Mouse (Mus musculus) CH12.LX (cell line): ENCODE measurements at regions not wholly inside any gene's neighbourhood (a gene's known extent, or its start where the extent isn't known, plus 50 kb on each side); places are given as distances from the start of the nearest gene placed in this dataset.

Source experiments
- DNase-seq: peaks from one replicate; pipeline ENCODE4 v3.0.0-alpha.2; 2013; ENCODE audit errors: extremely low read depth
- H3K27ac ChIP-seq: 2 replicates; pipeline ENCODE4 v1.5.1; 2012; ENCODE audit warnings: low read depth, mild to moderate bottlenecking, control low read depth, moderate library complexity; ENCODE audit not compliant: insufficient read depth
- H3K27me3 ChIP-seq: replicated peaks from 2 replicates; pipeline ENCODE3; 2012; ENCODE audit warnings: inconsistent platforms
- H3K36me3 ChIP-seq, 2 experiments: replicated peaks in 1 of 2; 2 replicates each; pipeline versions ENCODE3 to v1.6.1; 2012; ENCODE audit warnings: inconsistent platforms in 1 of 2, low read length in 1 of 2, mild to moderate bottlenecking in 1 of 2, mixed read lengths in 1 of 2, moderate library complexity in 1 of 2; ENCODE audit not compliant: control insufficient read depth in 1 of 2, insufficient read depth in 1 of 2
- H3K4me1 ChIP-seq, 2 experiments: 2 replicates each; pipeline ENCODE4 v1.6.1; 2012; ENCODE audit warnings: inconsistent platforms in 1 of 2, moderate library complexity in 1 of 2; ENCODE audit not compliant: insufficient read depth in 2 of 2, control insufficient read depth in 1 of 2
- H3K4me2 ChIP-seq: 2 replicates; pipeline ENCODE4 v1.6.1; 2012; ENCODE audit warnings: low read depth, mild to moderate bottlenecking, control low read depth; ENCODE audit not compliant: poor library complexity, insufficient read depth, severe bottlenecking
- H3K4me3 ChIP-seq, 3 experiments: fragments of 150-350 bp in 1 of 3; sonication (generic) in 1 of 3; replicated peaks in 1 of 3; 2 replicates each; pipeline versions ENCODE3 to v1.5.1; 2011 to 2012; ENCODE audit warnings: low read depth in 2 of 3, low read length in 2 of 3, mild to moderate bottlenecking in 2 of 3, moderate library complexity in 2 of 3, control low read depth in 1 of 3, improper control_type of control experiment in 1 of 3, inconsistent platforms in 1 of 3, mixed read lengths in 1 of 3; ENCODE audit not compliant: poor library complexity in 1 of 3
- H3K79me2 ChIP-seq: replicated peaks from 2 replicates; pipeline ENCODE4 v1.6.1; 2012; ENCODE audit warnings: mild to moderate bottlenecking, moderate library complexity; ENCODE audit not compliant: control insufficient read depth, poor library complexity, insufficient read depth, severe bottlenecking; ENCODE audit errors: extremely low read depth
- H3K9ac ChIP-seq: 2 replicates; pipeline ENCODE4 v1.6.1; 2012; ENCODE audit warnings: low read depth, mild to moderate bottlenecking, control low read depth, moderate library complexity; ENCODE audit not compliant: insufficient read depth
- H3K9me3 ChIP-seq: replicated peaks from 2 replicates; pipeline ENCODE3; 2012; ENCODE audit warnings: low read length, inconsistent platforms, mixed read lengths
- CHD1 ChIP-seq: IDR thresholded peaks from 2 replicates; pipeline ENCODE4 v1.6.1; 2012; ENCODE audit warnings: low read depth, low read length, improper control_type of control experiment, inconsistent platforms
- CTCF ChIP-seq, 2 experiments: IDR thresholded peaks in 1 of 2; conservative IDR thresholded peaks in 1 of 2; 2 replicates each; pipeline ENCODE4 v1.5.1; 2011 to 2012; ENCODE audit warnings: low read depth in 2 of 2, low read length in 2 of 2, improper control_type of control experiment in 1 of 2, inconsistent platforms in 1 of 2, mild to moderate bottlenecking in 1 of 2, moderate library complexity in 1 of 2
- E2F4 ChIP-seq: IDR thresholded peaks from 2 replicates; pipeline ENCODE4 v1.6.1; 2011; ENCODE audit warnings: low read depth, low read length, improper control_type of control experiment; ENCODE audit not compliant: insufficient replicate concordance
- IRF4 ChIP-seq: IDR thresholded peaks from 2 replicates; pipeline ENCODE4 v1.6.1; 2014; ENCODE audit warnings: low read depth, mild to moderate bottlenecking, inconsistent platforms, low read length, improper control_type of control experiment
- MAFK ChIP-seq: IDR thresholded peaks from 2 replicates; pipeline ENCODE4 v1.6.1; 2011; ENCODE audit warnings: low read length, improper control_type of control experiment; ENCODE audit not compliant: insufficient replicate concordance
- MAZ ChIP-seq: IDR thresholded peaks from 2 replicates; pipeline ENCODE4 v1.6.1; 2012; ENCODE audit warnings: low read depth, mild to moderate bottlenecking, inconsistent platforms, low read length, improper control_type of control experiment, moderate library complexity
- MEF2A ChIP-seq: IDR thresholded peaks from 2 replicates; pipeline ENCODE4 v1.6.1; 2014; ENCODE audit warnings: low read depth, mild to moderate bottlenecking, inconsistent platforms, low read length, improper control_type of control experiment, borderline replicate concordance
- PAX5 ChIP-seq: IDR thresholded peaks from 2 replicates; pipeline ENCODE4 v1.6.1; 2012; ENCODE audit warnings: low read length, inconsistent platforms, mixed read lengths
- POLR2AphosphoS2 ChIP-seq: IDR thresholded peaks from 2 replicates; pipeline ENCODE4 v1.6.1; 2011; ENCODE audit warnings: low read depth, low read length, improper control_type of control experiment
- TBP ChIP-seq: conservative IDR thresholded peaks from 2 replicates; pipeline ENCODE4 v1.6.1; 2011; ENCODE audit warnings: low read depth, low read length, improper control_type of control experiment
- TCF12 ChIP-seq: IDR thresholded peaks from 2 replicates; pipeline ENCODE4 v1.6.1; 2014; ENCODE audit warnings: low read depth, mild to moderate bottlenecking, inconsistent platforms, low read length, improper control_type of control experiment
- UBTF ChIP-seq: IDR thresholded peaks from 2 replicates; pipeline ENCODE4 v1.6.1; 2012; ENCODE audit warnings: low read depth, mild to moderate bottlenecking, inconsistent platforms, low read length, improper control_type of control experiment, moderate library complexity
- ZC3H11A ChIP-seq: IDR thresholded peaks from 2 replicates; pipeline ENCODE4 v1.6.1; 2012; ENCODE audit warnings: low read depth, mild to moderate bottlenecking, inconsistent platforms, low read length, improper control_type of control experiment
- ZKSCAN1 ChIP-seq: IDR thresholded peaks from 2 replicates; pipeline ENCODE4 v1.6.1; 2012; ENCODE audit warnings: low read depth, inconsistent platforms, low read length, improper control_type of control experiment, borderline replicate concordance
- ZNF384 ChIP-seq: IDR thresholded peaks from 2 replicates; pipeline ENCODE4 v1.6.1; 2012; ENCODE audit warnings: low read depth, low read length, improper control_type of control experiment, inconsistent platforms
- dilution Hi-C: fragments of 300-500 bp; cut with MboI; formaldehyde crosslinking; loops from 2 replicates; pipeline ENCODE4 v1.14.3; 2020; ENCODE audit warnings: low sequenced_read_pairs; ENCODE audit not compliant: extremely low pct_unique_long_range_greater_than_20kb, extremely low pct_ligation_motif_present
- in situ Hi-C: fragments of 300-500 bp; cut with MboI; formaldehyde crosslinking; loops from 3 replicates; pipeline ENCODE4 v1.14.3; 2019; ENCODE audit warnings: low sequenced_read_pairs, low pct_ligation_motif_present, low pct_unique_long_range_greater_than_20kb, mixed read lengths

DNA sequence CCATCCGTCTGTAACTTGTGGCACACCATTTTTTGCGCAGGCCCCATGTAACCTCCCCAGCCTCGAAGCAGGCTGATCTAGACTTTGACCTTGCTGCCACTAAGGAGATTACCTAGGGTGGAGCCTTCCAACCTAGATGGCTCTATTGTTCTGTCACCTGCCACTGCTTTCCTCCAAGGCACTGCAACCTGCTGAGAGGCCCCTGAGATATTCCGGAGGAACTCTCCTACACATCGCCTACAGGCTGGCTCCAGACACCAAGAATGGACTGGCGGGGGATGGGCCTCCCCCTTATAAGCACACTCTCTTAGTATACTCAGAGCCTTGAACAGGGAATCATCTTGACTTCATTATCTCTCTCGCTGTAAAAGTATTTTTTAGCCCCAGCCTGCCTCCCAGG is 331.7 kb upstream of the Mtpn start:
- Histone ChIP-seq H3K9me3 (no peaks in the 10 kb centered on the region), H3K79me2 (no peaks in the 10 kb centered on the region), H3K4me3 (no peak overlapping the region), H3K9ac (no peak overlapping the region)
- DNase-seq = no peak
- in situ Hi-C loops = no loop called here
- no peak for TF ChIP-seq CHD1
- TF ChIP-seq UBTF = no peak
- TF ChIP-seq E2F4 = no peak
- no peak for TF ChIP-seq IRF4
- no peak for TF ChIP-seq CTCF (conservative IDR thresholded peaks at IDR 0.05 in 1 of 2, IDR thresholded peaks at IDR 0.05 in 1 of 2; ENCODE audit: low read depth in 2 of 2, low read length in 2 of 2)
- TF ChIP-seq PAX5 = no peak
- no peak for TF ChIP-seq ZNF384
- no peak for TF ChIP-seq MAFK
- TF ChIP-seq ZC3H11A = no peak
- TF ChIP-seq MAZ = no peak
- no peak for TF ChIP-seq MEF2A
- no peak for TF ChIP-seq TBP
- TF ChIP-seq TCF12 = no peak
- TF ChIP-seq, all 38 proteins: peak for 0
- Histone ChIP-seq H3K4me1 (peaks cover 0 to 3% of the 10 kb centered on the region in 2 experiments; a peak in 1 of 4 replicates), H3K27ac (no peak overlapping the region), H3K4me2 (no peak overlapping the region), H3K27me3 (no peaks in the 10 kb centered on the region), H3K36me3 (no peaks in the 10 kb centered on the region)
- dilution Hi-C loops = no loop called here

DNA sequence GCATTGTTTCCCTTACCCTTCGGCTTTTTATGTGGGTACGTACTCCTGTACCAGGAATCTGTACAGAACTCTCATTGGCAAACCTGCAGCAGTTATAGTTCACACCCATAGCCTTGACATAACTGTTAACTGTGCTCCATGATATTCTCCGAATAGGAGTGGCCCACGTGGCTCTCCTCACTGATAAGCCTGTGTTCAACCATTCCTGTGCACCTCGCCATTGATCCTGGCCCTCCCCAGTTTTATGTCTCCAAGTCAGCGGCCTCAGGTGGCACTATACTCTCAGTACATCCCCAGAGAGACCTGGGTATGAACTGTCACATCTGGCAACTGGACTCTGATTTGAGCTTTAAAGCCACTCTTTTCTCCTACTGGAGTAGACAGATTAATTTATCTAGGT is 324.5 kb upstream of the Mtpn start:
- Histone ChIP-seq H3K27ac (no peak overlapping the region), H3K4me2 (no peak overlapping the region)
- no peak for DNase-seq

DNA sequence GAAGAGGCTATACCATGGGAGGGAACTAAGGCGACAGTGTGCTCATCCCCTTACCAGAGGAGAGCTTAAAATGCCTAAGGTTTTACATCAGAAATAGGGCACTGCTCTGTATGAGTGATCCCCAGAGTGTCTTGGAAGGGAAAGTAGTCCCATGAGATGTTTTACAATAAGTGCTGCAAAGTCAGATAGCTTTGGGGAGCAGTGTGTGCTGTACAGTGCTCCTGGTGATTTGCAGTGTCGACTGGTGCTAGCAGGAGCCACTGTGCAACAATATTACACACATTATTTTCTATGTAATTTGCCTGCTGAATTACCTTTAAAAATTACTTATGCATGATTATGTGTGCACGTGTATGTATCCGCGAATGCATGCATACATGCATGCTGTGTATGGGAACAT is 314.3 kb upstream of the Mtpn start:
- dilution Hi-C loops (no loop called here), in situ Hi-C loops (no loop called here)
- TF ChIP-seq ZNF384 (no peak), POLR2AphosphoS2 (no peak)
- Histone ChIP-seq H3K79me2 (no peaks in the 10 kb centered on the region), H3K9me3 (no peaks in the 10 kb centered on the region), H3K4me2 (no peak overlapping the region), H3K36me3 (no peaks in the 10 kb centered on the region), H3K4me1 (no peaks in the 10 kb centered on the region), H3K9ac (no peak overlapping the region), H3K4me3 (no peak overlapping the region), H3K27me3 (no peaks in the 10 kb centered on the region), H3K27ac (no peak overlapping the region)
- no peak for DNase-seq

More for the DNA sequence above, 324.5 kb upstream of the Mtpn start:
- Histone ChIP-seq H3K79me2 (no peaks in the 10 kb centered on the region), H3K36me3 (no peaks in the 10 kb centered on the region), H3K9ac (no peak overlapping the region), H3K27me3 (no peaks in the 10 kb centered on the region), H3K4me3 (no peak overlapping the region), H3K4me1 (peaks cover 0 to 5% of the 10 kb centered on the region in 2 experiments; a peak in 1 of 4 replicates), H3K9me3 (no peaks in the 10 kb centered on the region)
- dilution Hi-C loops (no loop called here), in situ Hi-C loops (no loop called here)
- TF ChIP-seq PAX5 = no peak
- no peak for TF ChIP-seq UBTF
- no peak for TF ChIP-seq ZKSCAN1
- TF ChIP-seq E2F4 = no peak
